Mouse (Mus musculus): ENCODE results near the gene Dntt.

DNA sequence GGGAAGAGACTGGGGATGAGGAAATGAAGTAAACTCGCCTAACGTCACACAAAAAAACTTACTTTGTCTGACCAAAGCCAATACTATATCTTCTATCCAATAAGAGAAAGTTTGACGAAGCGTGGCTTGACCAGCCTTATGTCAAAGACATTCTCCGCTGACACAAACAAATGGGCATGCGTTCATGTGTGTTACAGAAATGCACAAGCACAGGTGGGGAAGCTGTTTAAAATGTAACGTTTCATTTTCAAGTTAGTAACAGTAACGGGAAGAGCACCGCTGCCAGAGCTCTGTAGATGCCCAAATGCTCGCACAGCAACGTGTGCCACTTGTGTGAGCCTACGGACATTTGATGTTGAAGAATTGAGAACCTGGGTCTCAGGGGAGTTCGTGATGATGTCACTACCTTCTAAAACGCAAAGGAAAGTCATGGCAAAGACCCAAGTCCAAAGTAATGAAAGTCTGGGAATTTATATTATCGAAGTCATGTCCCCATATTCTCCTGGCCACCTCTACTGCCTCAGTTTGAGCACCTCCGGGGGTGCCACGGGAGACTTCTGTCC is 38.2 kb upstream of the Dntt start:
- TF ChIP-seq CTCF (IDR thresholded peaks at IDR 0.05; ENCODE audit: insufficient read depth, low read depth, low read length) (no peak), POLR2A (IDR thresholded peaks at IDR 0.05; ENCODE audit: insufficient read depth, low read depth, low read length) (no peak)

Data from olfactory bulb, adult 2 months (tissue).